Mouse (Mus musculus): ENCODE data around the gene Pdcd2l. TPM values are rescaled to one million over a fixed set of nuclear protein-coding genes. Genes with fewer than 3 reads are reported as not detected.

The Pdcd2l gene
- total RNA-seq, 2 experiments from 2014 or later = 24.7 to 25.9 TPM

DNA sequence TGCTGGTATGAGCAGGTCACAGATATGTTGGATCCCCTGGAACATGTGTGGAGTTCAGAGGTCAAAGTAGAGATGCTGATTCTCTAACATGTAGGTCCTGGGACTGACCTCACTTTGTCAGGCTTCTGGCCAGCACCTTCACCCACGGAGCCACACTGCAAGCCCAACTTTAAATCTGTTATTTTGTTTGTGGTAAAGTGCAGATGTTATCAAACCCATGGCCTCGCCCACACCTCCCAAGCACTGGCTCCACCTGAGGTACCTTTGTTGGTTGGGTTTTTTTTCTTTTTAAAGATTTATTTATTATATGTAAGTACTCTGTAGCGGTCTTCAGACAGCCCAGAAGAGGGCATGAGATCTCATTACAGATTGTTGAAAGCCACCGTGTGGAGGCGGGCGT lies 57.0 kb downstream of the Pdcd2l start:
- no peak for DNase-seq

Other genes starting within 250 kb of the Pdcd2l start
- not detected for gene Scgb2b27, start 182.7 kb downstream of the Pdcd2l start, total RNA-seq (2021)
- not detected for gene Scgb1b27, start 175.2 kb downstream of the Pdcd2l start, total RNA-seq (2021)
- not detected for gene Scgb1b30, start 101.2 kb downstream of the Pdcd2l start, total RNA-seq (2021)
- gene Wtip, start 63.4 kb downstream of the Pdcd2l start, total RNA-seq (2021) = 10 to 100 TPM; 32.0 to 34.8 TPM
- 10 to 100 TPM; 61.8 to 70.6 TPM for gene Uba2, start 27.1 kb downstream of the Pdcd2l start, total RNA-seq (2021)
- gene Gpi1, start 33.7 kb upstream of the Pdcd2l start, total RNA-seq (2021) = 100 to 1,000 TPM; 621 to 625 TPM
- gene Gm6096, start 54.4 kb upstream of the Pdcd2l start, total RNA-seq (2021) = not detected
- 10 to 100 TPM; 85.5 to 89.9 TPM for gene 4931406P16Rik, start 116.9 kb upstream of the Pdcd2l start, total RNA-seq (2021)
- gene Lsm14a, start 196.7 kb upstream of the Pdcd2l start, total RNA-seq (2021) = 100 to 1,000 TPM; 102 to 103 TPM

All from heart, postnatal 4 days (tissue).